Mouse (Mus musculus): Measurements from ENCODE around the gene Cdc73. TPM values are rescaled to one million over a fixed set of nuclear protein-coding genes. Genes with fewer than 3 reads are reported as not detected.
"Not testable (repeated sequence)": the region's sequence is repeated elsewhere in the genome, so short reads cannot be mapped to it uniquely, and the experiment has no call there.

The Cdc73 gene
- polyA plus RNA-seq, 1 experiment from 2014 or later, result 20.6 TPM

DNA sequence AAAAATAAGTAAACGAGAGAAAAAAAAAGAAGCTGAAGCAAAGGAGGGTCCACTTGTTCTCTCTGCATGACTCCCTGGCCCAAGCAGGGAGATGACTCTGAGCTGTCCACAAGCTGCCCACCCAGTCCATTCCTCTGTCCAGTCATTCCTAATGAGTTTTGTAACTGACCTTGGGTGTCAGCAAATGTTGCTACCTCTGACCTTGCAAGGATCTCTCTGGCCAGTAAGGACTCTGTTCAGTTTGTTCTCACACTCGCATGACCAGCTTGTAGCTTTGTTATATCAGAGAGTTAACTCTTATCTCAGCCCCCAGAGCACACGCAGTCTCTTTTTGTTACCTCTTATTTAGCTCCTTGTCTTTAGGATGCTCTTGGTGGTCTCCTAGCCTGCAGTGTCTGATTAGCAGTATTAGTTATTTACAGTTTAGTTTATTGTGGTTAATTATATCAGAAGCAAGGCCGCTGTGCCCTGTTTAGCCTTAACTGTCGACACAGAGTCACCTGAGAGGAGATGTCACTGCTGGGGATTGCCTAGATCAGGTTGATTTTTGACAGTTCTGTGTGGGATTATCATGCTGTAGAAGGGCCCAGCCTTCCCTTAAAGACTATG lies 21.9 kb upstream of the Cdc73 start:
- no peaks in the 10 kb centered on the region for H3K9me3 ChIP-seq
- H3K4me3 ChIP-seq, result no peak overlapping the region
- H3K4me2 ChIP-seq, result no peak overlapping the region
- no peak for ATAC-seq (ENCODE audit: low read depth)
- H3K9ac ChIP-seq, result no peak overlapping the region
- H3K4me1 ChIP-seq (replicated peaks), result no peaks in the 10 kb centered on the region
- 86% methylated on average over 5 of the region's 5 CpGs for WGBS
- no peaks in the 10 kb centered on the region for H3K27me3 ChIP-seq
- H3K27ac ChIP-seq (replicated peaks), result no peak overlapping the region
- no peaks in the 10 kb centered on the region for H3K36me3 ChIP-seq

DNA sequence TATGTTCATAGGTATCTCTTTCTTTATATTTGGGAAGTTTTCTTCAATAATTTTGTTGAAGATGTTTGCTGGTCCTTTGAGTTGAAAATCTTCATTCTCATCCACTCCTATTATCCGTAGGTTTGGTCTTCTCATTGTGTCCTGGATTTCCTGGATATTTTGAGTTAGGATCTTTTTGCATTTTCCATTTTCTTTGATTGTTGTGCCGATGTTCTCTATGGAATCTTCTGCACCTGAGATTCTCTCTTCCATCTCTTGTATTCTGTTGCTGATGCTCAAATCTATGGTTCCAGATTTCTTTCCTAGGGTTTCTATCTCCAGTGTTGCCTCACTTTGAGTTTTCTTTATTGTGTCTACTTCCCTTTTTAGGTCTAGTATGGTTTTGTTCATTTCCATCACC lies 13.3 kb upstream of the Cdc73 start, which contains the start of gene Glrx2:
Gene Glrx2, plus strand, starts transcription at position 301 of the 400 bp plus-strand sequence.
- H3K27ac ChIP-seq (replicated peaks); H3K9ac ChIP-seq; H3K36me3 ChIP-seq; H3K9me3 ChIP-seq; H3K4me2 ChIP-seq; H3K4me1 ChIP-seq (replicated peaks); H3K4me3 ChIP-seq; H3K27me3 ChIP-seq; ATAC-seq (ENCODE audit: low read depth): not testable (repeated sequence)
- no CpG with 5 or more reads among the region's 2 CpGs for WGBS

DNA sequence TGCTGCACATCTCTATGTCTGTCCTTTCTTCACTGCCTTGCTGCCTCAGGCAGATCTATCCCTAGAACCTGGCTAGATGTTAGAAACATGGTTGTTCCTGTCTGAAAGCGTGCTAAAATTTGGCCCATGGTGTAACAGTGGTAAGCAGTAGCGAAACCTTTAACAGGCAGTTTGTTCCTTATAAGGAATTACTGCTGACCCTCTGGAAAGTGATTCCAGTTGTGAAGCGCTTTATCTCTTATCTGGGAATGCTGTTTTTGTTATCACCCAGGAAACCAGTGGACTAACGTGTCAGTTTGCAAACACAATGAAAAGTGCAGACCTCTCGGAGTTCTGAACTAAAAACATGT lies 7.9 kb upstream of the Cdc73 start:
- Histone ChIP-seq H3K36me3 (no peaks in the 10 kb centered on the region), H3K9me3 (no peaks in the 10 kb centered on the region), H3K27ac (replicated peaks) (0 out of 2 replicates have a peak overlapping the region, but pooled peaks have one; percentile 38), H3K4me2 (no peak overlapping the region), H3K9ac (no peak overlapping the region), H3K4me3 (no peak overlapping the region), H3K4me1 (replicated peaks) (peaks cover 2% of the 10 kb centered on the region; the same call in 1 of the 2 replicates), H3K27me3 (no peaks in the 10 kb centered on the region)
- no peak for ATAC-seq (ENCODE audit: low read depth)
- WGBS, result 85% methylated on average over 5 of the region's 5 CpGs

DNA sequence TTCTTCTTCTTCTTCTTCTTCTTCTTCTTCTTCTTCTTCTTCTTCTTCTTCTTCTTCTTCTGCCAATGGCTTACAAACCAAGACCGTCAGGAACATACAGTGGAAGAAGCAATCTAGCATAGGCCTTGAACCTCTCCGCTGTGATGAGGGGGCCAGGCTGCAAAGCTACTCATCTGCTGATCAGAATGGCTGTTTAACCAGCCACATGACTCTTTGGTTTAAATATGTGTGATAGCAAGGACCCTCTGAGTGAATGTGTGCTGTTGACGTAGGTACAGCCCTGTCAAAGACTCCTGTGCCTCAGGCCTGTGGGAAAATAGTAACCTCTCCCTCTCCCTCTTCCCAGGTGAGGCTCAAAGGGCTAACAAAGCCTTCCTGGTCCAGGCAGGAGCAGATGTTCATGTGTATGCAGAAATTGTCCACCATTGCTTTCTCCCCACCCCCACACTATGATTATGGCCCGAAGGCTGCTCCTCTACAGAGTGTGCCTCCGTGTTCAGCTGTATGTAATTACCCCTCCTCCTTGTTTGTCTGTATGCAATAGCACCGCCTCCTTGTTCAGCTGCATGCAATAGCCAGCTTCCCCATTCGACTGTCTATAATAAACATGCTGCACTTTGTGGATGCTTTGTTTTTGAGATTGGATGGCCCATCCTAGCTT lies 7.4 kb upstream of the Cdc73 start:
- peaks cover 2% of the 10 kb centered on the region; the same call in 1 of the 2 replicates for H3K4me1 ChIP-seq (replicated peaks)
- no peak overlapping the region for H3K4me3 ChIP-seq
- ATAC-seq (ENCODE audit: low read depth), result peak; percentile 53; the same call in 1 of the 2 replicates
- no peaks in the 10 kb centered on the region for H3K9me3 ChIP-seq
- no peaks in the 10 kb centered on the region for H3K27me3 ChIP-seq
- H3K27ac ChIP-seq (replicated peaks), result 0 out of 2 replicates have a peak overlapping the region, but pooled peaks have one; percentile 38
- no peaks in the 10 kb centered on the region for H3K36me3 ChIP-seq
- 60% methylated on average over 7 of the region's 7 CpGs for WGBS
- H3K4me2 ChIP-seq, result no peak overlapping the region
- H3K9ac ChIP-seq, result no peak overlapping the region

DNA sequence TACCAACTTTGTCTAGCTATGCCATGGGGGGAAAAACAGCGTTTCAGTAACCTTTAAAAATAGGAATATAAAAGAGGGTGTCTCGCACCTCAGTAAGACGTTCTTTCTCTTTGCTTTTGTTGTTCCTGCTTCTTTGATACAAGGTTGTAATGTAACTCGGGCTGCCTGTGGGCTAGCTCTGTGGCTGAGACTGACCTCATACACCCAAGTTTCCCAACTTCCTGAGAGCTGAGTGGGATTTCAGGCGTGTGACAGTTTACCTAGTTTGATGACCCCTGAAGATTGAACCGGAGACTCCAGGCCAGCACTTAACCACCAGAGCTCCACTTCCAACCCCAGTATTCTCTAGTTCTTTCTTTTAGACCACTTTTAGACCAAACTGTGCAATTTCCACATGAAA lies 5.7 kb upstream of the Cdc73 start:
- Histone ChIP-seq H3K9me3 (no peaks in the 10 kb centered on the region), H3K27me3 (no peaks in the 10 kb centered on the region), H3K4me2 (no peak overlapping the region), H3K4me1 (replicated peaks) (peaks cover 2% of the 10 kb centered on the region; the same call in 1 of the 2 replicates), H3K4me3 (no peak overlapping the region), H3K9ac (no peak overlapping the region), H3K36me3 (no peaks in the 10 kb centered on the region), H3K27ac (replicated peaks) (no peak overlapping the region)
- 73% methylated on average over 6 of the region's 6 CpGs for WGBS
- no peak for ATAC-seq (ENCODE audit: low read depth)

DNA sequence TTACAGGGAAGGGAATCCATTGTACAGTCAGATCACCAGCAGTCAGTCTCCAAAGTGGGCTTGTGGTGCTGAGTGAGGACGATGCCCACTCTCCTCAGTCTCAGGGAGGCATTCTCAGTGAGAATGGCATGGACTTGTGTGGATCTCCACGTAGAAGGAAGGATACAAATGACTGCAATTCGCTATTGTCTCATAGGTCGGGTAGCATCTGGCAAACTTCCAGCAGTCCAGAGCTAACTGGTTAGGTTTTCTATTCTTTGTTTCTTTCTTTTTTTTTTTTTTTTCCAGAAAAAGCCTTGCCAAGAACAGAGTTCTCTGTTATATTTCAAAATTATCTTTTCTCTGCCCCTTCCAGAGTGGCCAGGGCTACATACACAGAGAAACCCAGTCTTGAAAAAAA lies 4.3 kb upstream of the Cdc73 start:
- no peak for ATAC-seq (ENCODE audit: low read depth)
- WGBS, result 50% methylated on average over 4 of the region's 4 CpGs
- Histone ChIP-seq H3K4me2 (no peak overlapping the region), H3K9ac (no peak overlapping the region), H3K36me3 (no peaks in the 10 kb centered on the region), H3K27me3 (no peaks in the 10 kb centered on the region), H3K4me3 (no peak overlapping the region), H3K9me3 (no peaks in the 10 kb centered on the region), H3K4me1 (replicated peaks) (peaks cover 2% of the 10 kb centered on the region; the same call in 1 of the 2 replicates), H3K27ac (replicated peaks) (no peak overlapping the region)

DNA sequence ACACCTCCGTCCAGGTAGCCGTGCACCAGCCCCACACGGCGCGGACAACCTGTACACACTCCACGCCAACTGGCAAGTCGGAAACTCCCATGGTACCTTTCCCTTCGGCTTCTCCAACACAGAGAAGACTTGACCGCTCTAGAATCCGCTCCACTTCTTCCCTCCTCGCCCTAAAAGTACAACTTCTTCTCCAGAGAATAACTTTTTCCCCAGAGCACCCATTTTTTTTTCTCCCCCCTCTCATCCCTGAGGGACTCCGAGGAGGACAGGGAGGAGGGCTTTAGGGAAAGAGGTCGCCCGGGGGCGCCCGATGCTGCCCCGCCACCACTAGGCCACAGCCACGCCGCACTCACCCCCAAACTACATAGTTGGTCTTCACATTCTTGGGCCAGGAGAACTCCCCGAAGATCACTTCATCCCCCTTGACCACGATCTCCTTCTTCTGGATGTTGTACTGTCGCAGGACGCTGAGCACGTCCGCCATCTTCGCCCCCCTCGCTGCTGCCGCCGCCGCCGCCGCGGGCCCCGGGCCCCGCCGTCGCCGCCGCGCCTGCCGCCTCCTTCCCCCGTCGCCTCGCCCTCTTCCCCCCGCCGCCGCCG lies 452 bp downstream of the Cdc73 start:
- peak overlapping the region; percentile 88 for H3K9ac ChIP-seq
- no peaks in the 10 kb centered on the region for H3K27me3 ChIP-seq
- H3K4me3 ChIP-seq, result peak overlapping the region; percentile 64
- peak overlapping the region; percentile 80 for H3K4me2 ChIP-seq
- H3K9me3 ChIP-seq, result no peaks in the 10 kb centered on the region
- peak overlapping the region; percentile 95 for H3K27ac ChIP-seq (replicated peaks)
- 2% methylated on average over 45 of the region's 48 CpGs for WGBS
- peaks cover 23% of the 10 kb centered on the region for H3K4me1 ChIP-seq (replicated peaks)
- peaks cover 11% of the 10 kb centered on the region for H3K36me3 ChIP-seq
- peak; percentile 77 for ATAC-seq (ENCODE audit: low read depth)

DNA sequence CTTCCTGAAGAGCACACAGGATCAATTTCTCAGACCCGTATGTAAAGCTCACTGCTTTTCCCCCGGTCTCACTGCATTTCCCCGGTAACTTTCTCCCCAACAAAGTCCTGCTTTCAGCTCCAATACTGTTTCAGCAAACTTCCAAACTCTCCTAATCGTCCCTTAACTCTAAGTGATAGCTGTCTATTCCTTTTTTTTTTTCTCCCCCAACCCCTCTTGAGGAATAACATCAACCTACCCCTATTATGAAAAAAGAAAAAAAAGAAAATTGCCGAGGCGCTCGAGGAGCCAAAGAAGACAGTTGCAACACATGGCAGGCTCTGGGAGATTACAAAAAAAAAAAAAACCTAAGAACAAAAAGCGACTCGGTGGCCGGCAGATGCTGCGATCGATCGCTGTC lies 957 bp downstream of the Cdc73 start:
- WGBS, result under 1% methylated on average over 13 of the region's 13 CpGs
- Histone ChIP-seq H3K9ac (peak overlapping the region; percentile 88), H3K9me3 (no peaks in the 10 kb centered on the region), H3K4me3 (peak overlapping the region; percentile 64), H3K4me2 (peak overlapping the region; percentile 80), H3K27ac (replicated peaks) (0 out of 2 replicates have a peak overlapping the region, but pooled peaks have one; percentile 95), H3K36me3 (peaks cover 15% of the 10 kb centered on the region), H3K4me1 (replicated peaks) (peaks cover 23% of the 10 kb centered on the region), H3K27me3 (no peaks in the 10 kb centered on the region)
- no peak for ATAC-seq (ENCODE audit: low read depth)

DNA sequence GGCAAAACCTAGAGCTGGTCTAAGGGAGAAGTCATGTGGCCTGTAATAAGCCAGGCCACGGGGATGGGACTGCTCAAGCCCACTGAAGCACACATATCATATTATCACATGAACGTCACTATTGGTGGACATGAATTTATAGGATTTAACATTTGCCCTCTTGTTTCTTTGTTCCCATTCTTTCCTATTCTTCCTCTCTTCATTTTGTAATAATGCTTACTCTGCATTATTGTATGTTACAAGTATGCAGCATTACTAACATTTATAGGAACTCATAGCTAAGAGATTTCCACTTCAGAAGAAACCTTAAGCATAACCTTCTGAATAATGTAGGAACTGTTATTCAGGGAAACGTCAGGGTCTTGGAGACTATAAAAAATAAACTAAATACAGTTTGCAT lies 17.8 kb downstream of the Cdc73 start:
- peaks cover 45% of the 10 kb centered on the region for H3K36me3 ChIP-seq
- ATAC-seq (ENCODE audit: low read depth), result no peak
- WGBS, result 88% methylated on average over 3 of the region's 3 CpGs

DNA sequence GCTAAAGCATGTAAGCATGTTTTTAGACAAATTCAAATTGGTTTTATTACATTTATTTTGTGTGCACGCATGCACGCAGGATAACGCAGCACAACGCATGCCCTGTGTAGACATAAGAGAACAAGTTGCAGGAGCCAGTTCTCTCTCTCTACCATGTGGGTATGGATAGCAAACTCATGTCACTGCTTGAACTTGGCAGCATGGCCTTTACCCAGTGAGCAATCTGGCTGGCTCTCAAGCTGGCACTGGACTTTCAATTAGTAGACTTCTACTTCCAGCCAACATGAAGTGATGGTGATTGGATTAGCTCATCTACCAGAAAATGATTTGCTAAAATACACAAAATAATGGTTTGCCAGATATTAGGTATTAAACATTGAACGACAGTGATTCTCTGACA lies 21.6 kb downstream of the Cdc73 start:
- no peak overlapping the region for H3K4me3 ChIP-seq
- H3K27ac ChIP-seq (replicated peaks), result no peak overlapping the region
- no peak overlapping the region for H3K4me2 ChIP-seq
- no peaks in the 10 kb centered on the region for H3K27me3 ChIP-seq
- ATAC-seq (ENCODE audit: low read depth), result no peak
- WGBS, result 97% methylated on average over 5 of the region's 5 CpGs
- H3K9ac ChIP-seq, result no peak overlapping the region
- peaks cover 33% of the 10 kb centered on the region for H3K36me3 ChIP-seq
- no peaks in the 10 kb centered on the region for H3K4me1 ChIP-seq (replicated peaks)
- no peaks in the 10 kb centered on the region for H3K9me3 ChIP-seq

More for the DNA sequence above, 17.8 kb downstream of the Cdc73 start:
- no peaks in the 10 kb centered on the region for H3K9me3 ChIP-seq
- H3K4me2 ChIP-seq, result no peak overlapping the region
- H3K4me1 ChIP-seq (replicated peaks), result no peaks in the 10 kb centered on the region
- no peak overlapping the region for H3K4me3 ChIP-seq
- H3K27ac ChIP-seq (replicated peaks), result no peak overlapping the region
- no peaks in the 10 kb centered on the region for H3K27me3 ChIP-seq
- no peak overlapping the region for H3K9ac ChIP-seq

DNA sequence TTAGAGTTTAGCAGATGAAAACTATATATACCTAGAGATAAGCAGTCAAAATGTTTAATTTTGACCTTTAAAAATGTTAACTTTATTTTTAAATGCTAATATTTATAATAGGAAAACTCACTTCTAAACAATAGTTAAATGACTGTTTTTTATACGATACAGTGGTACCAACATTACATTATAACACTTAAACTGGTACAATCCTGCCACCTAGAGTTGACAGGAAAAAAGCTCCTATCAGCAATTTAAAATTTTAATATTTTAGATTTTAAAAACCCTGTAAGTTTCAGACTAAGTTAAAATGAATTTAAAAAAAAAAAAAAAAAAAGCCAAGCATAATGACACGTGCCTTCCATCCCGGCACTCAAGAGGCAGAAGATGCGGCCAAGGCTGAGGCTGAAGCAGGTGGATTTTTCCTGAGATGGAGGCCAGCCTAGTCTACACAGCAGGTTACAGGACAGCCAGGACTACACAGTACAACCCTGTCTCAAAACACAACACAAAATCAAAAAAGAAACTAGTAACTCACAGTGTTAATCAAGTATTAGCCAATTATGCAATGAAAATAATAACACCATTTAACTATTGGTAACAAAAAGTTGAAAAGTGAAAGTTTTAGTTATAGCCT lies 26.8 kb downstream of the Cdc73 start:
- ATAC-seq (ENCODE audit: low read depth), result no peak
- Histone ChIP-seq H3K9ac (no peak overlapping the region), H3K27ac (replicated peaks) (no peak overlapping the region), H3K27me3 (no peaks in the 10 kb centered on the region), H3K36me3 (peaks cover 32% of the 10 kb centered on the region), H3K4me2 (no peak overlapping the region), H3K4me1 (replicated peaks) (no peaks in the 10 kb centered on the region), H3K9me3 (no peaks in the 10 kb centered on the region), H3K4me3 (no peak overlapping the region)
- WGBS, result 83% methylated on average over 4 of the region's 4 CpGs

DNA sequence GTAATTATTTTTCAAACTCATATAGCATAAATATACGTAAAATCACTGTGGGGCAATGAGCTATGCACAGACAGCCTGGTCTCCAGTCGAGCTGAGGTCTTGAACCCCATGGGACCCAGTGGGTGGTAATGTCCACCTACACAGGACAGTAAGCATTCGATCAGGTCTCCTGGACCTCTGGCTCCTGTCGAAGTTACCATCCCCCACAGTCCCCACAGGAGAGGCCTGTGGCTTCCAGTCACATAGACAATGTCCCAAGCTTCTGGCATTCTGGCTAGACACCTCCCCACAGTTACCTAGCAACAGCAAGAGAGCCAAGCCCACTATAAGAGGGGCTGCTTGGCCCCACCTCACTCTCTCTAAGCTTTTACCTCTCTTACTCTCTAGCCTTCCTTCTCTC lies 37.9 kb downstream of the Cdc73 start:
- H3K27ac ChIP-seq (replicated peaks); ATAC-seq (ENCODE audit: low read depth); H3K4me3 ChIP-seq; H3K4me2 ChIP-seq; H3K27me3 ChIP-seq; H3K9ac ChIP-seq; H3K9me3 ChIP-seq; H3K4me1 ChIP-seq (replicated peaks): not testable (repeated sequence)
- peaks cover 38% of the 10 kb centered on the region for H3K36me3 ChIP-seq
- WGBS, result 94% methylated on average over 4 of the region's 4 CpGs
